Mouse (Mus musculus) frontal cortex, postnatal 36 days (tissue): ENCODE results near the gene Slc15a4.

Source experiments
- DNase-seq, 2 experiments: peaks; one replicate each; pipeline ENCODE4 v3.0.0; 2022; ENCODE audit warnings: low spot score in 2 of 2

Slc15a4 gene

GRCm38 (mm10) chr5:127632167-127633145, at the start of gene Slc15a4, which contains the start of gene Glt1d1:
TSS of gene Slc15a4 (minus strand) at chr5:127632897.
TSS of gene Glt1d1 (plus strand) at chr5:127632262.
- DNase-seq, result peak in 1 of 2 experiments; percentile 45

- no peak for DNase-seq
These were observed 45.8 kb upstream of the Slc15a4 start for GRCm38 (mm10) chr5:127678501-127678900.

GRCm38 (mm10) chr5:127677561-127677960, 44.9 kb upstream of the Slc15a4 start:
- DNase-seq, result no peak

- DNase-seq, result no peak
These were observed 41.2 kb upstream of the Slc15a4 start for GRCm38 (mm10) chr5:127673913-127674312.

- DNase-seq, result no peak
These were observed 28.3 kb upstream of the Slc15a4 start for GRCm38 (mm10) chr5:127660979-127661378.

- no peak for DNase-seq
These were observed 27.6 kb upstream of the Slc15a4 start for GRCm38 (mm10) chr5:127660267-127660666.

- no peak for DNase-seq
These were observed 26.6 kb upstream of the Slc15a4 start for GRCm38 (mm10) chr5:127659312-127659711.

GRCm38 (mm10) chr5:127658257-127658656, 25.6 kb upstream of the Slc15a4 start:
- DNase-seq, result no peak

GRCm38 (mm10) chr5:127649077-127649476, 16.4 kb upstream of the Slc15a4 start:
- DNase-seq, result no peak

GRCm38 (mm10) chr5:127648046-127648445, 15.3 kb upstream of the Slc15a4 start:
- DNase-seq, result peak in 1 of 2 experiments; percentile 56

- no peak for DNase-seq
These were observed 8.7 kb upstream of the Slc15a4 start for GRCm38 (mm10) chr5:127641185-127641958.

- no peak for DNase-seq
These were observed 7.7 kb upstream of the Slc15a4 start for GRCm38 (mm10) chr5:127640359-127640758.

- no peak for DNase-seq
These were observed 6.9 kb upstream of the Slc15a4 start for GRCm38 (mm10) chr5:127639635-127640034.

- no peak for DNase-seq
These were observed 6.4 kb upstream of the Slc15a4 start for GRCm38 (mm10) chr5:127639067-127639605.

GRCm38 (mm10) chr5:127638177-127638576, 5.5 kb upstream of the Slc15a4 start:
- no peak for DNase-seq

- DNase-seq, result no peak
These were observed 4.9 kb upstream of the Slc15a4 start for GRCm38 (mm10) chr5:127637622-127638021.

- no peak for DNase-seq
These were observed 969 bp upstream of the Slc15a4 start for GRCm38 (mm10) chr5:127633666-127634065.

- no peak for DNase-seq
These were observed 491 bp upstream of the Slc15a4 start for GRCm38 (mm10) chr5:127633188-127633587.

- no peak for DNase-seq
These were observed 1.0 kb downstream of the Slc15a4 start for GRCm38 (mm10) chr5:127631671-127632070.

- DNase-seq, result no peak
These were observed 5.5 kb downstream of the Slc15a4 start for GRCm38 (mm10) chr5:127627242-127627641.

GRCm38 (mm10) chr5:127624427-127625213, 8.1 kb downstream of the Slc15a4 start:
- DNase-seq, result no peak
